Mouse (Mus musculus): ENCODE measurements around the gene Vps52.
"Not testable (repeated sequence)": the region's sequence is repeated elsewhere in the genome, so short reads cannot be mapped to it uniquely, and the experiment has no call there.

Gene Vps52

GRCm38 (mm10) chr17:33965846-33966550 is 10.4 kb downstream of the Vps52 start:
- DNase-seq (ENCODE audit: low read depth, low spot score), result no peak

- peak; percentile 87 for DNase-seq (ENCODE audit: low read depth, low spot score)
These were observed 12.9 kb downstream of the Vps52 start for GRCm38 (mm10) chr17:33968489-33968888.

GRCm38 (mm10) chr17:33968927-33969326 is 13.3 kb downstream of the Vps52 start:
- DNase-seq (ENCODE audit: low read depth, low spot score), result peak; percentile 81

GRCm38 (mm10) chr17:33969394-33969793 is 13.8 kb downstream of the Vps52 start:
- DNase-seq (ENCODE audit: low read depth, low spot score), result peak; percentile 42

GRCm38 (mm10) chr17:33972691-33973090 is 17.1 kb downstream of the Vps52 start:
- no peak for DNase-seq (ENCODE audit: low read depth, low spot score)

GRCm38 (mm10) chr17:33973572-33973971 is 18.0 kb downstream of the Vps52 start:
- no peak for DNase-seq (ENCODE audit: low read depth, low spot score)

GRCm38 (mm10) chr17:33977861-33978557 is 22.4 kb downstream of the Vps52 start:
- DNase-seq (ENCODE audit: low read depth, low spot score), result peak; percentile 22

- DNase-seq (ENCODE audit: low read depth, low spot score), result peak; percentile 91
These were observed 23.0 kb downstream of the Vps52 start for GRCm38 (mm10) chr17:33978631-33979031.

GRCm38 (mm10) chr17:33979512-33980050 is 24.0 kb downstream of the Vps52 start:
- no peak for DNase-seq (ENCODE audit: low read depth, low spot score)

GRCm38 (mm10) chr17:33980181-33981035 is 24.8 kb downstream of the Vps52 start:
- no peak for DNase-seq (ENCODE audit: low read depth, low spot score)

- peak; percentile 98 for DNase-seq (ENCODE audit: low read depth, low spot score)
These were observed 25.7 kb downstream of the Vps52 start for GRCm38 (mm10) chr17:33981192-33981909.

GRCm38 (mm10) chr17:33982136-33982535 is 26.5 kb downstream of the Vps52 start:
- peak; percentile 75 for DNase-seq (ENCODE audit: low read depth, low spot score)

- DNase-seq (ENCODE audit: low read depth, low spot score), result peak; percentile 86
These were observed 36.4 kb downstream of the Vps52 start for GRCm38 (mm10) chr17:33991788-33992664.

GRCm38 (mm10) chr17:33994959-33995358 is 39.3 kb downstream of the Vps52 start:
- DNase-seq (ENCODE audit: low read depth, low spot score), result peak; percentile 32

- peak; percentile 48 for DNase-seq (ENCODE audit: low read depth, low spot score)
These were observed 40.0 kb downstream of the Vps52 start for GRCm38 (mm10) chr17:33995651-33996050.

- DNase-seq (ENCODE audit: low read depth, low spot score), result not testable (repeated sequence)
These were observed 41.4 kb downstream of the Vps52 start for GRCm38 (mm10) chr17:33997025-33997424.

- DNase-seq (ENCODE audit: low read depth, low spot score), result peak; percentile 73
These were observed 43.1 kb downstream of the Vps52 start for GRCm38 (mm10) chr17:33998697-33999096.

- peak; percentile 68 for DNase-seq (ENCODE audit: low read depth, low spot score)
These were observed 43.9 kb downstream of the Vps52 start for GRCm38 (mm10) chr17:33999341-34000149.

GRCm38 (mm10) chr17:34000150-34000537 is 44.5 kb downstream of the Vps52 start, which contains the start of gene H2-K1:
Gene H2-K1 (minus strand): TSS chr17:34000347.
- peak; percentile 99 for DNase-seq (ENCODE audit: low read depth, low spot score)
